Mouse (Mus musculus): ENCODE measurements around the gene Ctnnd1. TPM values are rescaled to one million over a fixed set of nuclear protein-coding genes. Genes with fewer than 3 reads are reported as not detected.

Gene Ctnnd1
- polyA plus RNA-seq, 1 experiment from 2014 or later = 30.1 TPM

GRCm38 (mm10) chr2:84653354-84653753 lies 2.8 kb upstream of the Ctnnd1 start:
- no peaks in the 10 kb centered on the region for H3K4me1 ChIP-seq (ENCODE audit: control insufficient read depth, insufficient read depth, low read length)
- H3K9me3 ChIP-seq (ENCODE audit: control insufficient read depth, low read length) = no peaks in the 10 kb centered on the region
- no peak overlapping the region for H3K27ac ChIP-seq (ENCODE audit: low read depth, low read length)
- no peak overlapping the region for H3K4me3 ChIP-seq (ENCODE audit: low read depth, low read length)
- H3K36me3 ChIP-seq (ENCODE audit: control insufficient read depth, insufficient read depth, low read length) = no peaks in the 10 kb centered on the region
- H3K9ac ChIP-seq (replicated peaks; ENCODE audit: low read depth, low read length) = no peak overlapping the region
- no peak for ATAC-seq (ENCODE audit: low read depth)
- no peak overlapping the region for H3K4me2 ChIP-seq (ENCODE audit: low read depth, low read length)
- no peaks in the 10 kb centered on the region for H3K27me3 ChIP-seq (ENCODE audit: control insufficient read depth, insufficient read depth, low read length)

GRCm38 (mm10) chr2:84649674-84650073 lies 891 bp downstream of the Ctnnd1 start:
- ATAC-seq (ENCODE audit: low read depth) = no peak
- peak overlapping the region; percentile 16; the same call in 1 of the 2 replicates for H3K27ac ChIP-seq (ENCODE audit: low read depth, low read length)
- WGBS = 0% methylated on average over 10 of the region's 10 CpGs
- peaks cover 17% of the 10 kb centered on the region for H3K4me1 ChIP-seq (ENCODE audit: control insufficient read depth, insufficient read depth, low read length)
- no peaks in the 10 kb centered on the region for H3K27me3 ChIP-seq (ENCODE audit: control insufficient read depth, insufficient read depth, low read length)
- peak overlapping the region; percentile 64 for H3K4me3 ChIP-seq (ENCODE audit: low read depth, low read length)
- peak overlapping the region; percentile 69 for H3K9ac ChIP-seq (replicated peaks; ENCODE audit: low read depth, low read length)
- peak overlapping the region; percentile 80 for H3K4me2 ChIP-seq (ENCODE audit: low read depth, low read length)
- no peaks in the 10 kb centered on the region for H3K36me3 ChIP-seq (ENCODE audit: control insufficient read depth, insufficient read depth, low read length)
- no peaks in the 10 kb centered on the region for H3K9me3 ChIP-seq (ENCODE audit: control insufficient read depth, low read length)

GRCm38 (mm10) chr2:84648369-84648768 lies 2.2 kb downstream of the Ctnnd1 start:
- H3K9me3 ChIP-seq (ENCODE audit: control insufficient read depth, low read length) = no peaks in the 10 kb centered on the region
- 20% methylated on average over 6 of the region's 6 CpGs for WGBS
- no peak overlapping the region for H3K27ac ChIP-seq (ENCODE audit: low read depth, low read length)
- H3K4me3 ChIP-seq (ENCODE audit: low read depth, low read length) = peak overlapping the region; percentile 64
- peak; percentile 56 for ATAC-seq (ENCODE audit: low read depth)
- no peaks in the 10 kb centered on the region for H3K36me3 ChIP-seq (ENCODE audit: control insufficient read depth, insufficient read depth, low read length)
- H3K4me1 ChIP-seq (ENCODE audit: control insufficient read depth, insufficient read depth, low read length) = peaks cover 17% of the 10 kb centered on the region
- H3K4me2 ChIP-seq (ENCODE audit: low read depth, low read length) = peak overlapping the region; percentile 80
- peak overlapping the region; percentile 60 for H3K9ac ChIP-seq (replicated peaks; ENCODE audit: low read depth, low read length)
- H3K27me3 ChIP-seq (ENCODE audit: control insufficient read depth, insufficient read depth, low read length) = no peaks in the 10 kb centered on the region

- H3K9me3 ChIP-seq (ENCODE audit: control insufficient read depth, low read length) = no peaks in the 10 kb centered on the region
- H3K4me3 ChIP-seq (ENCODE audit: low read depth, low read length) = peak overlapping the region; percentile 64
- H3K4me1 ChIP-seq (ENCODE audit: control insufficient read depth, insufficient read depth, low read length) = peaks cover 17% of the 10 kb centered on the region
- H3K27me3 ChIP-seq (ENCODE audit: control insufficient read depth, insufficient read depth, low read length) = no peaks in the 10 kb centered on the region
- 90% methylated on average over 6 of the region's 6 CpGs for WGBS
- H3K4me2 ChIP-seq (ENCODE audit: low read depth, low read length) = peak overlapping the region; percentile 80
- ATAC-seq (ENCODE audit: low read depth) = no peak
- no peak overlapping the region for H3K27ac ChIP-seq (ENCODE audit: low read depth, low read length)
- no peak overlapping the region for H3K9ac ChIP-seq (replicated peaks; ENCODE audit: low read depth, low read length)
- no peaks in the 10 kb centered on the region for H3K36me3 ChIP-seq (ENCODE audit: control insufficient read depth, insufficient read depth, low read length)
Observed at GRCm38 (mm10) chr2:84647051-84647568, 3.5 kb downstream of the Ctnnd1 start.

- Histone ChIP-seq H3K27ac (ENCODE audit: low read depth, low read length) (no peak overlapping the region), H3K9me3 (ENCODE audit: control insufficient read depth, low read length) (no peaks in the 10 kb centered on the region), H3K36me3 (ENCODE audit: control insufficient read depth, insufficient read depth, low read length) (no peaks in the 10 kb centered on the region), H3K27me3 (ENCODE audit: control insufficient read depth, insufficient read depth, low read length) (no peaks in the 10 kb centered on the region), H3K4me1 (ENCODE audit: control insufficient read depth, insufficient read depth, low read length) (peaks cover 17% of the 10 kb centered on the region), H3K9ac (replicated peaks; ENCODE audit: low read depth, low read length) (no peak overlapping the region), H3K4me3 (ENCODE audit: low read depth, low read length) (no peak overlapping the region), H3K4me2 (ENCODE audit: low read depth, low read length) (0 out of 2 replicates have a peak overlapping the region, but pooled peaks have one; percentile 80)
- ATAC-seq (ENCODE audit: low read depth) = no peak
- 79% methylated on average over 1 of the region's 1 CpGs for WGBS
Observed at GRCm38 (mm10) chr2:84646138-84646537, 4.4 kb downstream of the Ctnnd1 start.

GRCm38 (mm10) chr2:84640833-84641232 lies 9.7 kb downstream of the Ctnnd1 start:
- Histone ChIP-seq H3K4me1 (ENCODE audit: control insufficient read depth, insufficient read depth, low read length) (peaks cover 26% of the 10 kb centered on the region), H3K4me2 (ENCODE audit: low read depth, low read length) (no peak overlapping the region), H3K27ac (ENCODE audit: low read depth, low read length) (no peak overlapping the region), H3K9me3 (ENCODE audit: control insufficient read depth, low read length) (no peaks in the 10 kb centered on the region), H3K9ac (replicated peaks; ENCODE audit: low read depth, low read length) (no peak overlapping the region), H3K36me3 (ENCODE audit: control insufficient read depth, insufficient read depth, low read length) (no peaks in the 10 kb centered on the region; the same call in 1 of the 2 replicates), H3K27me3 (ENCODE audit: control insufficient read depth, insufficient read depth, low read length) (no peaks in the 10 kb centered on the region), H3K4me3 (ENCODE audit: low read depth, low read length) (no peak overlapping the region)
- no peak for ATAC-seq (ENCODE audit: low read depth)

GRCm38 (mm10) chr2:84638428-84639220 lies 11.9 kb downstream of the Ctnnd1 start:
- H3K27me3 ChIP-seq (ENCODE audit: control insufficient read depth, insufficient read depth, low read length) = no peaks in the 10 kb centered on the region
- no peaks in the 10 kb centered on the region; the same call in 1 of the 2 replicates for H3K36me3 ChIP-seq (ENCODE audit: control insufficient read depth, insufficient read depth, low read length)
- peaks cover 36% of the 10 kb centered on the region; the same call in 1 of the 2 replicates for H3K4me1 ChIP-seq (ENCODE audit: control insufficient read depth, insufficient read depth, low read length)
- no peak overlapping the region for H3K4me2 ChIP-seq (ENCODE audit: low read depth, low read length)
- no peaks in the 10 kb centered on the region for H3K9me3 ChIP-seq (ENCODE audit: control insufficient read depth, low read length)
- no peak for ATAC-seq (ENCODE audit: low read depth)
- no peak overlapping the region for H3K27ac ChIP-seq (ENCODE audit: low read depth, low read length)
- 66% methylated on average over 5 of the region's 5 CpGs for WGBS
- no peak overlapping the region for H3K4me3 ChIP-seq (ENCODE audit: low read depth, low read length)
- H3K9ac ChIP-seq (replicated peaks; ENCODE audit: low read depth, low read length) = no peak overlapping the region

- Histone ChIP-seq H3K4me3 (ENCODE audit: low read depth, low read length) (no peak overlapping the region), H3K27ac (ENCODE audit: low read depth, low read length) (no peak overlapping the region; the same call in 1 of the 2 replicates), H3K4me2 (ENCODE audit: low read depth, low read length) (no peak overlapping the region), H3K9ac (replicated peaks; ENCODE audit: low read depth, low read length) (no peak overlapping the region), H3K9me3 (ENCODE audit: control insufficient read depth, low read length) (no peaks in the 10 kb centered on the region), H3K27me3 (ENCODE audit: control insufficient read depth, insufficient read depth, low read length) (no peaks in the 10 kb centered on the region), H3K36me3 (ENCODE audit: control insufficient read depth, insufficient read depth, low read length) (no peaks in the 10 kb centered on the region; the same call in 1 of the 2 replicates), H3K4me1 (ENCODE audit: control insufficient read depth, insufficient read depth, low read length) (peaks cover 36% of the 10 kb centered on the region; the same call in 1 of the 2 replicates)
- 41% methylated on average over 7 of the region's 7 CpGs for WGBS
- ATAC-seq (ENCODE audit: low read depth) = no peak
Observed at GRCm38 (mm10) chr2:84637452-84638165, 13.0 kb downstream of the Ctnnd1 start.

Data from neural tube, embryonic 14.5 days (tissue).